Mouse (Mus musculus): ENCODE measurements around the gene Rnf43. TPM values are rescaled to one million over a fixed set of nuclear protein-coding genes. Genes with fewer than 3 reads are reported as not detected.

Rnf43 gene
- polyA plus RNA-seq, 1 experiment from 2014 or later = 0.84 TPM

DNA sequence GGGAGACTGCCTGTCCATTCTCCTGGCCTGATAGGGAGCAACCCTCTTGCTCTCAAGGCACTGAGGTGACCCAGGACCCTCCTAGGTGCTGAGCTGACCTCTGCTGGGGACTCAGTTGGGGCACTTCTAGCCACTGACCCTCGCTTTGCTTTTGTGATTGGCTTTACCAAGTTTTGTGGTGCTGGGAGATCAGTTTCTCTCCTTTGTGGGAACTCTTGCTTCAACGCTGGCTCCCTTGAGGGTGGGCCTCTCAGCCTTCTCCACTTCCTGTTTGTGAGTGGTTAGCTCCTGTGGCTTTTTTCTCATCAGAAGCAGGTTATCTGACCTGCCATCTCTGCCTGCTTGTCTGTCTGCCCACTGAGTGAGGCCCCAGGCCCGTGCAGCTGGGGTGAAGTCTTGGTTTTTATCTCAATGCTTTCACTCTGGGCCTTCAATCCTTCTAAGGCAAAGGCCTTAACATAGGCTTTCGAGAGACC is 89.0 kb downstream of the Rnf43 start:
- Histone ChIP-seq H3K4me3 (replicated peaks; ENCODE audit: low read length) (no peak overlapping the region), H3K4me1 (replicated peaks; ENCODE audit: control insufficient read depth, insufficient read depth, low read length) (no peaks in the 10 kb centered on the region), H3K9ac (no peak overlapping the region), H3K36me3 (replicated peaks; ENCODE audit: control insufficient read depth, insufficient read depth) (no peaks in the 10 kb centered on the region), H3K27ac (no peak overlapping the region), H3K4me2 (replicated peaks) (no peak overlapping the region), H3K9me3 (ENCODE audit: control insufficient read depth, low read length) (no peaks in the 10 kb centered on the region), H3K27me3 (ENCODE audit: control insufficient read depth, insufficient read depth, low read length) (no peaks in the 10 kb centered on the region)
- 69% methylated on average over 4 of the region's 4 CpGs for WGBS
- no peak for ATAC-seq (ENCODE audit: low FRiP score)
- DNase-seq (ENCODE audit: low spot score) = no peak

DNA sequence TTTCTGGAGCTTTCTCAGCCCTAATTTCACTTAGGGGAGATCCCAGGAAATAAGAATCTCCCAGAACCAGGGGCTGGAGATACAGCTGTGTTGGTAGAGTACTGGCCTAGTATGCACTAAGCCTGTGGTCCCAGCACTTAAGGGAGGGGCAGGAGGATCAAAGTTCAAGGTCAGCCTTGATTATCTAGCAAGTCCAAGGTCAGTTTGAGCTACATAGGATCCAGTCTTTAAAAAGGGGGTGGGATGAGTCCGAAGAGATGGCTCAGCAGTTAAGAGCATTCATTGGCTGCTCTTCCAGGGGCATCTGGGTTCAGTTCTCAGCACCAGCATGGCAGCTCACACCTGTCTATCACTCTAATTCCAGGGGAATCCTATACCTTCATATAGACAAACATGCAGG is 89.8 kb downstream of the Rnf43 start:
- no peaks in the 10 kb centered on the region for H3K27me3 ChIP-seq (ENCODE audit: control insufficient read depth, insufficient read depth, low read length)
- ATAC-seq (ENCODE audit: low FRiP score) (no peak), DNase-seq (ENCODE audit: low spot score) (no peak)
- H3K27ac ChIP-seq = no peak overlapping the region
- no peaks in the 10 kb centered on the region for H3K36me3 ChIP-seq (replicated peaks; ENCODE audit: control insufficient read depth, insufficient read depth)
- 75% methylated on average over 1 of the region's 1 CpGs for WGBS
- H3K9me3 ChIP-seq (ENCODE audit: control insufficient read depth, low read length) = no peaks in the 10 kb centered on the region
- no peak overlapping the region for H3K9ac ChIP-seq
- H3K4me3 ChIP-seq (replicated peaks; ENCODE audit: low read length) = no peak overlapping the region
- H3K4me1 ChIP-seq (replicated peaks; ENCODE audit: control insufficient read depth, insufficient read depth, low read length) = no peaks in the 10 kb centered on the region
- H3K4me2 ChIP-seq (replicated peaks) = no peak overlapping the region

DNA sequence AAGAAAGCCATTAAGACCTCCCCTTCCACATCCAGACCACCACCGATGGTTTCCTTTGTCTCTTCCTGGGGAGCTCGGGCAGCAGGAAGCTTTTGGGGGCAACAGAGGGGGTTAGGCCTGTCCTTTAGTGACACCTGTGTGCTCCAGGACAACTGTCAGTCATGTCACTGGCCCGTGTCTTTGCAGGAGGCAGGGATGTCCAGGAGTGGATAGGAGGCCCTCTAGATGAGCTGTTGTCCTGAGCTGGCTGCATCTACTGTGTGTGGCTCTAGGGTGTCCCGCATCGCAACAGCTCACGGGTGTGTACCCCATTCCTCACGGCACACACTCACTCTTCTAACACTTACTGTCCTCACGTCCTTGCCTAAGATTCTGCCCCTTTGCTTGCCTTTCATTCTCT is 90.7 kb downstream of the Rnf43 start:
- Histone ChIP-seq H3K9me3 (ENCODE audit: control insufficient read depth, low read length) (no peaks in the 10 kb centered on the region), H3K27me3 (ENCODE audit: control insufficient read depth, insufficient read depth, low read length) (no peaks in the 10 kb centered on the region), H3K36me3 (replicated peaks; ENCODE audit: control insufficient read depth, insufficient read depth) (no peaks in the 10 kb centered on the region), H3K4me1 (replicated peaks; ENCODE audit: control insufficient read depth, insufficient read depth, low read length) (no peaks in the 10 kb centered on the region), H3K4me2 (replicated peaks) (no peak overlapping the region), H3K4me3 (replicated peaks; ENCODE audit: low read length) (no peak overlapping the region), H3K9ac (no peak overlapping the region), H3K27ac (no peak overlapping the region)
- DNase-seq (ENCODE audit: low spot score) (no peak), ATAC-seq (ENCODE audit: low FRiP score) (no peak)
- WGBS = 84% methylated on average over 8 of the region's 8 CpGs

DNA sequence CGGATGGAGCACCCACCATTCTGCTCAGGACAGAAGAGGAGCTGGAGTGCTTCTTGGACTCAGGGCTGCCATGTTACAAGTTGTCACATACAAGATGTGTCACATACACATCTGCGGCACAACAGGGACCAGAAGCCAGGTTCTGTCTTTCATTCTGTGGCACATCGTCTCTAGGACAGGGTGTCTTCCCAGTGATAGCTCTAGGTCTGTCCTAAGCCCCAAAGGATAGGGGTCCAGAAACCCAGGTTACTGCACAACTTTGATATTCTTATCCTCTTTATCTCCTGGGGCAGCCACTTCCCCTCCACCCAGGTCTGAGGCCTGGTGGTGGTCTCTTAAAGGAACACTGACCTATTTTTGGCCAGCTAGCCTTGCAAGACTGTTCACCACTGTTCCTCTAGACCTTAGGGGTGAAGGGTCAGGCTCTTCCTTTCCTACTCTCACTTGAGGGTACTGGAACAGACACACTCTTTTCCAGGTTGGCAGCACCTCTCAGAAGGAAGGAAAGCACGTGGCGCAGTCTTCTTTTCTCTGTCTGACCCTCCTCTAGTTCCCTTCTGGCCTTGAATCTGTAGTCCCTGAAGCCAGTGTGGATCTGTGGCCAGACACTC is 91.5 kb downstream of the Rnf43 start:
- H3K9me3 ChIP-seq (ENCODE audit: control insufficient read depth, low read length) = no peaks in the 10 kb centered on the region
- H3K4me3 ChIP-seq (replicated peaks; ENCODE audit: low read length) = no peak overlapping the region
- no peaks in the 10 kb centered on the region for H3K4me1 ChIP-seq (replicated peaks; ENCODE audit: control insufficient read depth, insufficient read depth, low read length)
- ATAC-seq (ENCODE audit: low FRiP score) (no peak), DNase-seq (ENCODE audit: low spot score) (no peak)
- 88% methylated on average over 5 of the region's 5 CpGs for WGBS
- no peaks in the 10 kb centered on the region for H3K36me3 ChIP-seq (replicated peaks; ENCODE audit: control insufficient read depth, insufficient read depth)
- H3K27ac ChIP-seq = no peak overlapping the region
- no peak overlapping the region for H3K4me2 ChIP-seq (replicated peaks)
- no peak overlapping the region for H3K9ac ChIP-seq
- H3K27me3 ChIP-seq (ENCODE audit: control insufficient read depth, insufficient read depth, low read length) = no peaks in the 10 kb centered on the region

GRCm38 (mm10) chr11:87754603-87755002 is 92.1 kb downstream of the Rnf43 start:
- no peaks in the 10 kb centered on the region for H3K9me3 ChIP-seq (ENCODE audit: control insufficient read depth, low read length)
- no peak overlapping the region for H3K4me3 ChIP-seq (replicated peaks; ENCODE audit: low read length)
- no peak overlapping the region for H3K4me2 ChIP-seq (replicated peaks)
- ATAC-seq (ENCODE audit: low FRiP score) (no peak), DNase-seq (ENCODE audit: low spot score) (no peak)
- H3K4me1 ChIP-seq (replicated peaks; ENCODE audit: control insufficient read depth, insufficient read depth, low read length) = peaks cover 4% of the 10 kb centered on the region; the same call in 1 of the 2 replicates
- no peak overlapping the region for H3K9ac ChIP-seq
- H3K27me3 ChIP-seq (ENCODE audit: control insufficient read depth, insufficient read depth, low read length) = no peaks in the 10 kb centered on the region
- H3K36me3 ChIP-seq (replicated peaks; ENCODE audit: control insufficient read depth, insufficient read depth) = no peaks in the 10 kb centered on the region
- no peak overlapping the region for H3K27ac ChIP-seq
- WGBS = 76% methylated on average over 5 of the region's 5 CpGs

GRCm38 (mm10) chr11:87755360-87756017 is 93.0 kb downstream of the Rnf43 start:
- no peak overlapping the region for H3K9ac ChIP-seq
- 80% methylated on average over 17 of the region's 17 CpGs for WGBS
- H3K9me3 ChIP-seq (ENCODE audit: control insufficient read depth, low read length) = no peaks in the 10 kb centered on the region
- H3K27me3 ChIP-seq (ENCODE audit: control insufficient read depth, insufficient read depth, low read length) = no peaks in the 10 kb centered on the region
- H3K36me3 ChIP-seq (replicated peaks; ENCODE audit: control insufficient read depth, insufficient read depth) = no peaks in the 10 kb centered on the region
- H3K27ac ChIP-seq = no peak overlapping the region
- ATAC-seq (ENCODE audit: low FRiP score) = no peak
- DNase-seq (ENCODE audit: low spot score) = no peak
- no peak overlapping the region for H3K4me3 ChIP-seq (replicated peaks; ENCODE audit: low read length)
- H3K4me2 ChIP-seq (replicated peaks) = no peak overlapping the region
- peaks cover 8% of the 10 kb centered on the region; the same call in 1 of the 2 replicates for H3K4me1 ChIP-seq (replicated peaks; ENCODE audit: control insufficient read depth, insufficient read depth, low read length)

DNA sequence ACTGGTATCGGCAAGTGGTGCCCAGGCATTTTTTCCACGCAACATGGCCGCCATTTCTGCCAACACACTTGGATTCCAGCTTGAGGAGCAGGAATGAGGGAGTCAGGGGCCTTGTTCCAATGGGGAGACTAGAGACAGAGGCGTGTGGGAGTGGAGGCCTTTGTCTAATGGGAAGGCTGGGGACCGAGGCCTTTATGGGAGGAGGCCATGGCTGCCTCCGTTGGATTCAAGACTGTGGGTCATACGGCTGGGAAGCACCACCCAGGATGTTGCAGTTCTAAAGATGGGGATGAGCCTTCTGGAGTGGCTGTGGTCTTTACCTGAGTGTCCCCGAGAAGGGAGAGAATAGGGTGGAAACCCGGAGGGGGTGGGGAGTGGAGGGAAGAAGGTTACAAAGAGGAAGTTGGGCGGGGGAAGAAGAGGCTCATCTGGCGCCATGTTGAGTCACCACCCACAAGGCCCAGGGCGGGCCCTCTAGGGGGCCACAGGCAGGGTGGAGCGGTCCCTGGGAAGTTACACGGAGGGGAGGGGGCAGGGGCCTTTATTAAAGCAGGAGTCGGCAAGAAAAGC is 93.8 kb downstream of the Rnf43 start:
- WGBS = 90% methylated on average over 15 of the region's 15 CpGs
- DNase-seq (ENCODE audit: low spot score) (no peak), ATAC-seq (ENCODE audit: low FRiP score) (no peak)
- no peak overlapping the region for H3K27ac ChIP-seq
- H3K4me1 ChIP-seq (replicated peaks; ENCODE audit: control insufficient read depth, insufficient read depth, low read length) = peaks cover 14% of the 10 kb centered on the region
- H3K9me3 ChIP-seq (ENCODE audit: control insufficient read depth, low read length) = no peaks in the 10 kb centered on the region
- H3K27me3 ChIP-seq (ENCODE audit: control insufficient read depth, insufficient read depth, low read length) = no peaks in the 10 kb centered on the region
- no peak overlapping the region for H3K4me2 ChIP-seq (replicated peaks)
- H3K4me3 ChIP-seq (replicated peaks; ENCODE audit: low read length) = no peak overlapping the region
- no peak overlapping the region for H3K9ac ChIP-seq
- H3K36me3 ChIP-seq (replicated peaks; ENCODE audit: control insufficient read depth, insufficient read depth) = no peaks in the 10 kb centered on the region

DNA sequence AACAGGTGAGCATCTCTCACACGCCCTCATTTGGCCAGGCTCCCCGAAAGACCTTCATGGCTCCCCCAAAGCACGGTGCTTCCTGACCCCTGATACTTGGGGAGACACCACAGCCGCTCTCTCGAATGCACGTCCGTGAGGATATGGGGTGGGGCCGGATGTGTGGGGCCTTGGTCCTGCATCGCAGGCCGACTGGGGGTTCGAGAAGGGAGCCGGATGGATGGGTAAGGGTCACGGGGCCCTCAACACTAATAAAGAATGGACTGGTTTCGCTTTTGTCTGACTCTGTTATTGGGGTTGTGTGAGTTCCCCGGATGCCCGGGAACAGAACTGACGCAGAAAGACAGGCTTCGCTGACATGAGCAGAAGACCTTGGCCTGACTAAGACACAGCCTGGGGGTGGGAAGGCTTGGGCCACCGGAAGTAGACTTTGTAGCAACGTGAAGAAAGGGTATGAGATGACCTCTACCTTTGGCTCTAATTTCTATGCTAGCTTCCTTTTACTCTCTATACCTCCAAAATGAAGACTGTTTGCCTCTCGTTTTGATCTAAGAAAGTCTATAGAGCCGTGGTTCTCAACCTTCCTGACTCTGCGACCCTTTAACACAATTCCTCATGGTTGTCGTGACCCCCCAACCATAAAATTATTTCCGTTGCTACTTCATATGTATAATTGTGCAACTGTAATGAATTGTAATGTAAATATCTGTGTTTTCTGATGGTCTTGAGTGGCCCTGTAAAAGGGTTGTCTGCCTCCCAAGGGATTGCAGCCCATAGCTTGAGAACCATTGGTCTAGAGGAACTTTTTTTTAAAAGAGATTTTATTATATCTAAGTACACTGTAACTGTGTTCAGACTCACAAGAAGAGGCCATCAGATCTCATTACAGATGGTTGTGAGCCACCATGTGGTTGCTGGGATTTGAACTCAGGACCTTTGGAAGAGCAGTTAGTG is 94.8 kb downstream of the Rnf43 start:
- Histone ChIP-seq H3K27ac (no peak overlapping the region), H3K27me3 (ENCODE audit: control insufficient read depth, insufficient read depth, low read length) (no peaks in the 10 kb centered on the region), H3K36me3 (replicated peaks; ENCODE audit: control insufficient read depth, insufficient read depth) (no peaks in the 10 kb centered on the region), H3K4me3 (replicated peaks; ENCODE audit: low read length) (no peak overlapping the region), H3K9ac (no peak overlapping the region), H3K4me2 (replicated peaks) (no peak overlapping the region), H3K4me1 (replicated peaks; ENCODE audit: control insufficient read depth, insufficient read depth, low read length) (peaks cover 22% of the 10 kb centered on the region), H3K9me3 (ENCODE audit: control insufficient read depth, low read length) (no peaks in the 10 kb centered on the region)
- DNase-seq (ENCODE audit: low spot score) = no peak
- 88% methylated on average over 25 of the region's 25 CpGs for WGBS
- no peak for ATAC-seq (ENCODE audit: low FRiP score)
